Mouse (Mus musculus) neural tube, embryonic 13.5 days (tissue): ENCODE measurements around the gene Rrm1. TPM values are rescaled to one million over a fixed set of nuclear protein-coding genes. Genes with fewer than 3 reads are reported as not detected.
"Not testable (repeated sequence)": the region's sequence is repeated elsewhere in the genome, so short reads cannot be mapped to it uniquely, and the experiment has no call there.

Experiments
- ATAC-seq: fragments of 200-750 bp; cut with Nextera tagmentation; 2 replicates; pipeline ENCODE4 v1.8.0; 2017; ENCODE audit warnings: low read depth, mild to moderate bottlenecking, moderate TSS enrichment, moderate library complexity
- H3K27ac ChIP-seq: fragments of 300-500 bp; sonication (generic); replicated peaks from 2 replicates; pipeline ENCODE4 v1.5.1; 2015; ENCODE audit warnings: moderate library complexity, mild to moderate bottlenecking, inconsistent platforms
- H3K27me3 ChIP-seq: fragments of 300-500 bp; sonication (generic); 2 replicates; pipeline ENCODE4 v1.6.1; 2015; ENCODE audit warnings: mild to moderate bottlenecking, inconsistent platforms
- H3K36me3 ChIP-seq: fragments of 300-500 bp; sonication (generic); 2 replicates; pipeline ENCODE4 v1.6.1; 2015; ENCODE audit warnings: mild to moderate bottlenecking, inconsistent platforms
- H3K4me1 ChIP-seq: fragments of 300-500 bp; sonication (generic); replicated peaks from 2 replicates; pipeline ENCODE4 v1.6.1; 2015; ENCODE audit warnings: inconsistent platforms
- H3K4me2 ChIP-seq: fragments of 300-500 bp; sonication (generic); 2 replicates; pipeline ENCODE4 v1.6.1; 2015; ENCODE audit warnings: inconsistent platforms, mild to moderate bottlenecking, moderate library complexity
- H3K4me3 ChIP-seq: fragments of 300-500 bp; sonication (generic); 2 replicates; pipeline ENCODE4 v1.5.1; 2015; ENCODE audit warnings: mild to moderate bottlenecking, inconsistent platforms
- H3K9ac ChIP-seq: fragments of 300-500 bp; sonication (generic); 2 replicates; pipeline ENCODE4 v1.6.1; 2015; ENCODE audit warnings: moderate library complexity, mild to moderate bottlenecking, inconsistent platforms
- H3K9me3 ChIP-seq: fragments of 300-500 bp; sonication (generic); 2 replicates; pipeline ENCODE4 v1.6.1; 2016; ENCODE audit warnings: inconsistent platforms
- WGBS: fragments of 180-500 bp; shearing (Covaris S2); methylation state at CpG from one replicate; pipeline ENCODE4 v1.1.7; 2015; 5-methylcytosine and 5-hydroxymethylcytosine counted together
- polyA plus RNA-seq: library from polyadenylated mRNA; unstranded; fragments of >200 nt; fragmentation: Nextera tagmentation; extraction: Ambion mirVana; gene quantifications from 2 replicates; pipeline ENCODE4 v1.2.1, GENCODE M21; 2015

Rrm1 gene
- 46.7 and 55.0 TPM in 2 replicates for polyA plus RNA-seq

- Histone ChIP-seq H3K4me2 (peak within 1 kb of the TSS; percentile 68), H3K9me3 (no peaks in the 10 kb centered on the region), H3K9ac (peak within 1 kb of the TSS; percentile 83), H3K36me3 (peaks cover 16% of the 10 kb centered on the region), H3K27ac (peak within 1 kb of the TSS; percentile 75), H3K4me1 (peaks cover 24% of the 10 kb centered on the region), H3K4me3 (peak within 1 kb of the TSS; percentile 81), H3K27me3 (peaks cover 18% of the 10 kb centered on the region; the same call in 1 of the 2 replicates)
- under 1% methylated on average over 56 of the region's 56 CpGs for WGBS
- ATAC-seq = peak; percentile 100
These were observed at the start of gene Rrm1 for GRCm38 (mm10) chr7:102441657-102442391. Rrm1 (plus strand) TSS chr7:102441695.

- Histone ChIP-seq H3K4me1 (0 out of 2 replicates have a peak, but pooled peaks cover under 1% of the 10 kb centered on the region), H3K27ac (no peak overlapping the region), H3K4me2 (no peak overlapping the region), H3K9ac (no peak overlapping the region), H3K4me3 (no peak overlapping the region), H3K36me3 (no peaks in the 10 kb centered on the region), H3K9me3 (no peaks in the 10 kb centered on the region), H3K27me3 (no peaks in the 10 kb centered on the region)
- WGBS = 91% methylated on average over 2 of the region's 2 CpGs
- ATAC-seq = no peak
These were observed 47.6 kb upstream of the Rrm1 start for GRCm38 (mm10) chr7:102393898-102394297.

- no peaks in the 10 kb centered on the region for H3K36me3 ChIP-seq
- no peak overlapping the region for H3K4me3 ChIP-seq
- 82% methylated on average over 7 of the region's 7 CpGs for WGBS
- no peaks in the 10 kb centered on the region for H3K9me3 ChIP-seq
- peaks cover 7% of the 10 kb centered on the region; the same call in 1 of the 2 replicates for H3K4me1 ChIP-seq
- no peaks in the 10 kb centered on the region for H3K27me3 ChIP-seq
- no peak overlapping the region for H3K9ac ChIP-seq
- ATAC-seq = no peak
- no peak overlapping the region for H3K4me2 ChIP-seq
- H3K27ac ChIP-seq = no peak overlapping the region
These were observed 45.6 kb upstream of the Rrm1 start for GRCm38 (mm10) chr7:102395894-102396293.

GRCm38 (mm10) chr7:102396331-102396730 is 45.2 kb upstream of the Rrm1 start:
- H3K9me3 ChIP-seq = no peaks in the 10 kb centered on the region
- WGBS = 97% methylated on average over 3 of the region's 3 CpGs
- no peak overlapping the region for H3K4me2 ChIP-seq
- H3K36me3 ChIP-seq = no peaks in the 10 kb centered on the region
- H3K27ac ChIP-seq = no peak overlapping the region
- no peak overlapping the region for H3K4me3 ChIP-seq
- peaks cover 7% of the 10 kb centered on the region; the same call in 1 of the 2 replicates for H3K4me1 ChIP-seq
- H3K27me3 ChIP-seq = no peaks in the 10 kb centered on the region
- ATAC-seq = no peak
- no peak overlapping the region for H3K9ac ChIP-seq

- WGBS = 21% methylated on average over 3 of the region's 3 CpGs
- Histone ChIP-seq H3K27ac (no peak overlapping the region), H3K4me3 (no peak overlapping the region), H3K4me2 (no peak overlapping the region), H3K36me3 (no peaks in the 10 kb centered on the region), H3K9ac (no peak overlapping the region), H3K4me1 (peaks cover 7% of the 10 kb centered on the region; the same call in 1 of the 2 replicates), H3K27me3 (no peaks in the 10 kb centered on the region), H3K9me3 (no peaks in the 10 kb centered on the region)
- ATAC-seq = no peak
These were observed 42.2 kb upstream of the Rrm1 start for GRCm38 (mm10) chr7:102399180-102399731.

GRCm38 (mm10) chr7:102404118-102404517 is 37.4 kb upstream of the Rrm1 start:
- Histone ChIP-seq H3K9ac (no peak overlapping the region), H3K36me3 (no peaks in the 10 kb centered on the region), H3K4me3 (no peak overlapping the region), H3K27ac (no peak overlapping the region), H3K27me3 (no peaks in the 10 kb centered on the region), H3K9me3 (no peaks in the 10 kb centered on the region), H3K4me1 (peaks cover 4% of the 10 kb centered on the region; the same call in 1 of the 2 replicates), H3K4me2 (no peak overlapping the region)
- 94% methylated on average over 2 of the region's 2 CpGs for WGBS
- ATAC-seq = no peak

- H3K9ac ChIP-seq = no peak overlapping the region
- no peaks in the 10 kb centered on the region for H3K27me3 ChIP-seq
- no peaks in the 10 kb centered on the region for H3K36me3 ChIP-seq
- no peaks in the 10 kb centered on the region for H3K4me1 ChIP-seq
- no peak overlapping the region for H3K27ac ChIP-seq
- H3K4me3 ChIP-seq = no peak overlapping the region
- ATAC-seq = no peak
- H3K9me3 ChIP-seq = no peaks in the 10 kb centered on the region
- H3K4me2 ChIP-seq = no peak overlapping the region
These were observed 34.1 kb upstream of the Rrm1 start for GRCm38 (mm10) chr7:102407440-102407839.

- H3K4me3 ChIP-seq, H3K27me3 ChIP-seq, H3K9ac ChIP-seq, H3K4me1 ChIP-seq, ATAC-seq, H3K9me3 ChIP-seq, H3K4me2 ChIP-seq, H3K36me3 ChIP-seq, H3K27ac ChIP-seq: not testable (repeated sequence)
- 87% methylated on average over 9 of the region's 9 CpGs for WGBS
These were observed 26.2 kb upstream of the Rrm1 start for GRCm38 (mm10) chr7:102415272-102415671.

- WGBS = 49% methylated on average over 6 of the region's 6 CpGs
These were observed 25.7 kb upstream of the Rrm1 start for GRCm38 (mm10) chr7:102415841-102416240.

GRCm38 (mm10) chr7:102417398-102417797 is 24.1 kb upstream of the Rrm1 start:
- Histone ChIP-seq H3K27ac (no peak overlapping the region), H3K4me2 (no peak overlapping the region), H3K9ac (no peak overlapping the region), H3K4me1 (no peaks in the 10 kb centered on the region), H3K4me3 (no peak overlapping the region), H3K9me3 (no peaks in the 10 kb centered on the region), H3K27me3 (no peaks in the 10 kb centered on the region), H3K36me3 (no peaks in the 10 kb centered on the region)
- WGBS = 7% methylated on average over 4 of the region's 4 CpGs
- ATAC-seq = peak; percentile 79

More at GRCm38 (mm10) chr7:102415841-102416240, 25.7 kb upstream of the Rrm1 start:
- H3K4me3 ChIP-seq = no peak overlapping the region
- no peaks in the 10 kb centered on the region for H3K36me3 ChIP-seq
- H3K27me3 ChIP-seq = no peaks in the 10 kb centered on the region
- no peak overlapping the region for H3K27ac ChIP-seq
- no peak overlapping the region for H3K4me2 ChIP-seq
- H3K4me1 ChIP-seq = no peaks in the 10 kb centered on the region
- H3K9me3 ChIP-seq = no peaks in the 10 kb centered on the region
- no peak overlapping the region for H3K9ac ChIP-seq
- no peak for ATAC-seq

GRCm38 (mm10) chr7:102422036-102422435 is 19.5 kb upstream of the Rrm1 start:
- no peak for ATAC-seq
- no peaks in the 10 kb centered on the region for H3K9me3 ChIP-seq
- H3K27ac ChIP-seq = no peak overlapping the region
- no peaks in the 10 kb centered on the region for H3K4me1 ChIP-seq
- H3K36me3 ChIP-seq = no peaks in the 10 kb centered on the region
- H3K9ac ChIP-seq = no peak overlapping the region
- no peak overlapping the region for H3K4me3 ChIP-seq
- H3K4me2 ChIP-seq = no peak overlapping the region
- H3K27me3 ChIP-seq = no peaks in the 10 kb centered on the region
- 92% methylated on average over 2 of the region's 2 CpGs for WGBS

- Histone ChIP-seq H3K9me3 (no peaks in the 10 kb centered on the region), H3K27me3 (no peaks in the 10 kb centered on the region), H3K27ac (no peak overlapping the region), H3K4me1 (no peaks in the 10 kb centered on the region), H3K36me3 (0 out of 2 replicates have a peak, but pooled peaks cover 4% of the 10 kb centered on the region), H3K4me2 (no peak overlapping the region), H3K4me3 (no peak overlapping the region), H3K9ac (no peak overlapping the region)
- ATAC-seq = no peak
- WGBS = 49% methylated on average over 6 of the region's 6 CpGs
These were observed 15.4 kb upstream of the Rrm1 start for GRCm38 (mm10) chr7:102425933-102426685.
